Mouse (Mus musculus) MEL (cell line): ENCODE data around the gene Tsn. TPM values are rescaled to one million over a fixed set of nuclear protein-coding genes. Genes with fewer than 3 reads are reported as not detected.

ENCODE experiments used
- DNase-seq: peaks from one replicate; pipeline ENCODE4 v3.0.0; 2011; ENCODE audit warnings: low read depth, low spot score
- H3K27ac ChIP-seq: 2 replicates; pipeline ENCODE4 v1.5.1; 2012; ENCODE audit warnings: low read depth, mild to moderate bottlenecking, control low read depth, low read length, moderate library complexity; ENCODE audit not compliant: control insufficient read depth
- H3K27me3 ChIP-seq, 2 experiments: fragments of 150-350 bp in 1 of 2; sonication (generic) in 1 of 2; 2 replicates each; pipeline ENCODE4 v1.6.1; 2012; ENCODE audit warnings: low read length in 2 of 2, mild to moderate bottlenecking in 2 of 2, improper control_type of control experiment in 1 of 2, moderate library complexity in 1 of 2; ENCODE audit not compliant: insufficient read depth in 2 of 2, control insufficient read depth in 1 of 2
- H3K36me3 ChIP-seq, 2 experiments: 2 replicates each; pipeline ENCODE4 v1.6.1; 2012 to 2014; ENCODE audit warnings: low read length in 2 of 2, improper control_type of control experiment in 1 of 2, inconsistent platforms in 1 of 2, mild to moderate bottlenecking in 1 of 2; ENCODE audit not compliant: insufficient read depth in 2 of 2, control insufficient read depth in 1 of 2
- H3K4me1 ChIP-seq, 2 experiments: fragments of 150-350 bp in 1 of 2; sonication (generic) in 1 of 2; 2 replicates each; pipeline ENCODE4 v1.6.1; 2012; ENCODE audit warnings: low read length in 2 of 2, improper control_type of control experiment in 1 of 2, mild to moderate bottlenecking in 1 of 2; ENCODE audit not compliant: insufficient read depth in 2 of 2, control insufficient read depth in 1 of 2
- H3K4me3 ChIP-seq, 2 experiments: fragments of 150-350 bp in 1 of 2; sonication (generic) in 1 of 2; 2 replicates each; pipeline ENCODE4 v1.5.1; 2012; ENCODE audit warnings: low read depth in 2 of 2, low read length in 2 of 2, mild to moderate bottlenecking in 2 of 2, moderate library complexity in 2 of 2, control low read depth in 1 of 2, improper control_type of control experiment in 1 of 2; ENCODE audit not compliant: control insufficient read depth in 1 of 2, insufficient read depth in 1 of 2
- H3K79me2 ChIP-seq: 2 replicates; pipeline ENCODE4 v1.6.1; 2012; ENCODE audit warnings: mild to moderate bottlenecking, low read length, moderate library complexity; ENCODE audit not compliant: control insufficient read depth, poor library complexity, insufficient read depth
- H3K9ac ChIP-seq: 2 replicates; pipeline ENCODE4 v1.6.1; 2012; ENCODE audit warnings: low read depth, mild to moderate bottlenecking, control low read depth, low read length, moderate library complexity; ENCODE audit not compliant: control insufficient read depth, poor library complexity, severe bottlenecking
- H3K9me3 ChIP-seq: fragments of 150-350 bp; sonication (generic); replicated peaks from 2 replicates; pipeline ENCODE4 v1.6.1; 2012; ENCODE audit warnings: mild to moderate bottlenecking, low read length, improper control_type of control experiment, moderate library complexity; ENCODE audit not compliant: insufficient read depth
- BHLHE40 ChIP-seq: IDR thresholded peaks from 2 replicates; pipeline ENCODE4 v1.6.1; 2012; ENCODE audit warnings: low read depth, mild to moderate bottlenecking, inconsistent platforms, low read length, improper control_type of control experiment, borderline replicate concordance
- CHD1 ChIP-seq: IDR thresholded peaks from 2 replicates; pipeline ENCODE4 v1.6.1; 2012; ENCODE audit warnings: low read depth, mild to moderate bottlenecking, inconsistent platforms, low read length, improper control_type of control experiment
- CHD2 ChIP-seq: IDR thresholded peaks from 2 replicates; pipeline ENCODE4 v1.6.1; 2011; ENCODE audit warnings: low read length, improper control_type of control experiment
- CTCF ChIP-seq, 3 experiments: IDR thresholded peaks in 2 of 3; conservative IDR thresholded peaks in 1 of 3; 2 replicates each; pipeline ENCODE4 v1.5.1; 2011 to 2012; ENCODE audit warnings: low read length in 3 of 3, low read depth in 2 of 3, mild to moderate bottlenecking in 2 of 3, improper control_type of control experiment in 1 of 3, inconsistent platforms in 1 of 3, mixed read lengths in 1 of 3, moderate library complexity in 1 of 3; ENCODE audit not compliant: control insufficient read depth in 1 of 3, insufficient read depth in 1 of 3, poor library complexity in 1 of 3, severe bottlenecking in 1 of 3
- ETS1 ChIP-seq: IDR thresholded peaks from 2 replicates; pipeline ENCODE4 v1.6.1; 2012; ENCODE audit warnings: low read depth, mild to moderate bottlenecking, inconsistent platforms, low read length, improper control_type of control experiment, moderate library complexity
- HCFC1 ChIP-seq: IDR thresholded peaks from 2 replicates; pipeline ENCODE4 v1.6.1; 2012; ENCODE audit warnings: low read depth, mild to moderate bottlenecking, inconsistent platforms, low read length, improper control_type of control experiment, moderate library complexity
- JUND ChIP-seq: IDR thresholded peaks from 2 replicates; pipeline ENCODE4 v1.6.1; 2011; ENCODE audit warnings: low read depth, mild to moderate bottlenecking, improper control_type of control experiment, low read length
- KAT2A ChIP-seq: conservative IDR thresholded peaks from 2 replicates; pipeline ENCODE4 v1.6.1; 2012; ENCODE audit warnings: low read depth, low read length, improper control_type of control experiment, inconsistent platforms
- MAX ChIP-seq: IDR thresholded peaks from 2 replicates; pipeline ENCODE4 v1.6.1; 2011; ENCODE audit warnings: low read length, improper control_type of control experiment
- MAZ ChIP-seq: IDR thresholded peaks from 2 replicates; pipeline ENCODE4 v1.6.1; 2012; ENCODE audit warnings: low read depth, mild to moderate bottlenecking, inconsistent platforms, low read length, improper control_type of control experiment
- MEF2A ChIP-seq: IDR thresholded peaks from 2 replicates; pipeline ENCODE4 v1.6.1; 2014; ENCODE audit warnings: low read depth, mild to moderate bottlenecking, inconsistent platforms, low read length, improper control_type of control experiment; ENCODE audit not compliant: poor library complexity, insufficient replicate concordance, severe bottlenecking; ENCODE audit errors: extremely low read depth
- MXI1 ChIP-seq: IDR thresholded peaks from 2 replicates; pipeline ENCODE4 v1.6.1; 2011; ENCODE audit warnings: mild to moderate bottlenecking, low read depth, low read length, improper control_type of control experiment
- MYB ChIP-seq: IDR thresholded peaks from 2 replicates; pipeline ENCODE4 v1.6.1; 2011; ENCODE audit warnings: mild to moderate bottlenecking, low read depth, low read length, improper control_type of control experiment
- NRF1 ChIP-seq: IDR thresholded peaks from 2 replicates; pipeline ENCODE4 v1.6.1; 2014; ENCODE audit warnings: low read depth, mild to moderate bottlenecking, inconsistent platforms, low read length, improper control_type of control experiment, moderate library complexity; ENCODE audit not compliant: poor library complexity, insufficient read depth, severe bottlenecking
- POLR2A ChIP-seq, 2 experiments: IDR thresholded peaks; 2 replicates each; pipeline ENCODE4 v1.6.1; 2011 to 2012; ENCODE audit warnings: low read length in 2 of 2, mild to moderate bottlenecking in 2 of 2, control low read depth in 1 of 2, improper control_type of control experiment in 1 of 2, low read depth in 1 of 2, moderate library complexity in 1 of 2; ENCODE audit not compliant: control insufficient read depth in 1 of 2, insufficient read depth in 1 of 2, poor library complexity in 1 of 2
- POLR2AphosphoS2 ChIP-seq: IDR thresholded peaks from 2 replicates; pipeline ENCODE4 v1.6.1; 2011; ENCODE audit warnings: low read length, improper control_type of control experiment
- POLR2AphosphoS5 ChIP-seq: IDR thresholded peaks from 2 replicates; pipeline ENCODE4 v1.6.1; 2012; ENCODE audit warnings: low read depth, borderline replicate concordance, mild to moderate bottlenecking, inconsistent platforms, low read length, moderate library complexity, mixed read lengths
- RAD21 ChIP-seq: IDR thresholded peaks from 2 replicates; pipeline ENCODE4 v1.6.1; 2011; ENCODE audit warnings: mild to moderate bottlenecking, low read depth, low read length, improper control_type of control experiment
- RCOR1 ChIP-seq: IDR thresholded peaks from 2 replicates; pipeline ENCODE4 v1.6.1; 2012; ENCODE audit warnings: low read depth, mild to moderate bottlenecking, inconsistent platforms, low read length, improper control_type of control experiment
- SMC3 ChIP-seq: IDR thresholded peaks from 2 replicates; pipeline ENCODE4 v1.6.1; 2011; ENCODE audit warnings: low read depth, low read length, improper control_type of control experiment
- TAL1 ChIP-seq: IDR thresholded peaks from 2 replicates; pipeline ENCODE4 v1.6.1; 2012; ENCODE audit warnings: mild to moderate bottlenecking, inconsistent platforms, low read length, moderate library complexity, mixed read lengths
- TBP ChIP-seq: IDR thresholded peaks from 2 replicates; pipeline ENCODE4 v1.8.0; 2011; ENCODE audit warnings: low read depth, low read length, improper control_type of control experiment
- TCF12 ChIP-seq: IDR thresholded peaks from 2 replicates; pipeline ENCODE4 v1.6.1; 2014; ENCODE audit warnings: low read depth, mild to moderate bottlenecking, inconsistent platforms, low read length, improper control_type of control experiment, moderate library complexity
- USF1 ChIP-seq: IDR thresholded peaks from 2 replicates; pipeline ENCODE4 v1.6.1; 2014; ENCODE audit warnings: low read depth, mild to moderate bottlenecking, inconsistent platforms, low read length, improper control_type of control experiment, moderate library complexity
- USF2 ChIP-seq, 2 experiments: IDR thresholded peaks; 2 replicates each; pipeline ENCODE4 v1.6.1; 2011 to 2012; ENCODE audit warnings: improper control_type of control experiment in 2 of 2, low read length in 2 of 2, borderline replicate concordance in 1 of 2, inconsistent platforms in 1 of 2, low read depth in 1 of 2, mild to moderate bottlenecking in 1 of 2; ENCODE audit not compliant: insufficient read depth in 1 of 2
- ZC3H11A ChIP-seq: IDR thresholded peaks from 2 replicates; pipeline ENCODE4 v1.6.1; 2012; ENCODE audit warnings: low read depth, mild to moderate bottlenecking, inconsistent platforms, low read length, improper control_type of control experiment
- ZKSCAN1 ChIP-seq: IDR thresholded peaks from 2 replicates; pipeline ENCODE4 v1.6.1; 2012; ENCODE audit warnings: low read depth, mild to moderate bottlenecking, inconsistent platforms, low read length, improper control_type of control experiment, moderate library complexity
- ZMIZ1 ChIP-seq: IDR thresholded peaks from 2 replicates; pipeline ENCODE4 v1.6.1; 2012; ENCODE audit warnings: low read depth, mild to moderate bottlenecking, inconsistent platforms, low read length, improper control_type of control experiment, moderate library complexity
- ZNF384 ChIP-seq: IDR thresholded peaks from 2 replicates; pipeline ENCODE4 v1.6.1; 2012; ENCODE audit warnings: low read depth, mild to moderate bottlenecking, inconsistent platforms, low read length, improper control_type of control experiment
- polyA plus RNA-seq, 2 experiments: library from polyadenylated mRNA; stranded (reverse) in 1 of 2; unstranded in 1 of 2; fragments of >175 nt in 1 of 2; fragments of >200 nt in 1 of 2; gene quantifications; 2 replicates each; pipeline versions ENCODE4 v1.2.1 to v1.2.4; 2012; ENCODE audit warnings: low replicate concordance in 2 of 2, low read depth in 1 of 2; ENCODE audit not compliant: insufficient read length in 2 of 2, insufficient read depth in 1 of 2, missing spikeins in 1 of 2
- total RNA-seq: library from RNA; depleted of rRNA; stranded (reverse); fragments of 300-350 nt; gene quantifications from 2 replicates; pipeline ENCODE4 v1.2.3, GENCODE M21; 2012

The Tsn gene
- total and polyA plus RNA-seq, 3 experiments = 119 to 378 (median 167) TPM

DNA sequence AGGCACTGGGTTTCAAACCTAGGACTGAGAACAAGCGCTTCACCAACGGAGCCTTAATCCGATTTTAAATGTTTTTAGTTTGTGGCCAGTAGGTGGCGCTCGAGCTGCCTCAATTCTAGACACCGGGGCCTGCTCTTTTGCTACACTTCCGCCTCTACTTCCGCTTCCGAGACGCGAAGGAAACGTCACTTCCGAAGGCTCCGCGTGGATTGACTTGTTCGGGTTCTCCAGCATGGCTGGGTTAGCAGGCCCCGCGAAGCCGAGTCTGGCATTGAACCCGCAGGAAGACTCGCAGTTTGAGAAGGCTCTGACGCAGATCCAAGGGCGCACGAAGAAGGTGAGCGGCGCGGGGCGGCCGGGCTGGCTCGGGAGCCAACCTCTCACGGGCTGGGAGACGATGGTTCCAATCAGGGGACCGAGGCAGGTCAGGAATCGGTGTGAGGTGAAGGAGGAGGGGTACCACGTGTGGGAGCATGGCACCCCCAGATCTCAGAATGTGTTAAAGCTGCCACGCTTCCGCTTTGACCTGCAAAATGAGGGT, 10.2 kb upstream of the Tsn start, which contains the start of gene Nifk (continued):
- no peak for TF ChIP-seq POLR2AphosphoS5
- TF ChIP-seq MAZ = no peak
- TF ChIP-seq ZKSCAN1 = no peak
- peak; percentile 48 to 88 (median 79) for TF ChIP-seq CTCF (IDR thresholded peaks at IDR 0.05 in 2 of 3, conservative IDR thresholded peaks at IDR 0.05 in 1 of 3; ENCODE audit: control insufficient read depth in 1 of 3, insufficient read depth in 1 of 3, low read depth in 2 of 3, low read length in 3 of 3, poor library complexity in 1 of 3, severe bottlenecking in 1 of 3)
- TF ChIP-seq POLR2A (IDR thresholded peaks at IDR 0.05; ENCODE audit: control insufficient read depth in 1 of 2, insufficient read depth in 1 of 2, low read depth in 1 of 2, low read length in 2 of 2, poor library complexity in 1 of 2) = peak; percentile 30 to 94; a peak in 3 of 4 replicates
- TF ChIP-seq RAD21 = peak; percentile 50
- TF ChIP-seq ZC3H11A = no peak; the same call in 1 of the 2 replicates
- no peak for TF ChIP-seq ZNF384
- no peak for TF ChIP-seq BHLHE40
- TF ChIP-seq MEF2A = no peak
- no peak for TF ChIP-seq TAL1
- TF ChIP-seq RCOR1 = no peak
- peak; percentile 31; the same call in 1 of the 2 replicates for TF ChIP-seq USF1
- peak; percentile 72; the same call in 1 of the 2 replicates for TF ChIP-seq ZMIZ1
- peak; percentile 59 for TF ChIP-seq SMC3
- TF ChIP-seq CHD2 = no peak
- peak; percentile 52 for TF ChIP-seq ETS1
- peak; percentile 89 for TF ChIP-seq POLR2AphosphoS2
- TF ChIP-seq TCF12 = peak; percentile 42; the same call in 1 of the 2 replicates
- TF ChIP-seq MAX = peak; percentile 93
- TF ChIP-seq TBP = peak; percentile 60
- TF ChIP-seq JUND = no peak
- TF ChIP-seq, all 39 proteins: peak for 18

DNA sequence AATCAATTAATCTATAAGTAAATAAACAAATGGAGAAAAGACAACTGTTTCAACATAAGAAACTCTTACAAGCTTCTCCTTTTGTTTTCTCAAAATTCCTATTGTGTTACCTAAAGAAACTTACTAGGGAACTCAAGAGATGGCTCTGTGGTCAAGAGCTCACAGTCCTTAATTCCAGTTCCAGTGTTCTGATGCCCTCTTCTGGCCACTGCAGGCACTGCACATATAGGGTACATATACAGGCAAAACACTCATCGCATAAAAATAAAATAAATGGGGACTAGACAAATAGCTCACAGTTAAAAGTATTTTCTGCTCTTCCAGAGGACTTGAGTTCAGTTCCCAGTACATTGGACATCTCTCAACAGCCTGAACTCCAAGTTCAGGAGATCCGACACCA, 9.2 kb upstream of the Tsn start:
- peak; percentile 84 for DNase-seq
- TF ChIP-seq HCFC1 (peak; percentile 46; the same call in 1 of the 2 replicates), JUND (0 out of 2 replicates have a peak, but pooled peaks have one; percentile 12), ETS1 (0 out of 2 replicates have a peak, but pooled peaks have one; percentile 18), ZC3H11A (peak; percentile 66), MYB (no peak), USF2 (IDR thresholded peaks at IDR 0.05; ENCODE audit: borderline replicate concordance in 1 of 2, insufficient read depth in 1 of 2, low read depth in 1 of 2, low read length in 2 of 2) (no peak), SMC3 (peak; percentile 66), MXI1 (no peak), KAT2A (no peak), RAD21 (peak; percentile 78), CHD1 (no peak), RCOR1 (no peak), MAZ (no peak), CTCF (IDR thresholded peaks at IDR 0.05 in 2 of 3, conservative IDR thresholded peaks at IDR 0.05 in 1 of 3; ENCODE audit: control insufficient read depth in 1 of 3, insufficient read depth in 1 of 3, low read depth in 2 of 3, low read length in 3 of 3, poor library complexity in 1 of 3, severe bottlenecking in 1 of 3) (peak; percentile 71 to 78 (median 76)), NRF1 (no peak)
- Histone ChIP-seq H3K4me1 (peaks cover 0 to 14% of the 10 kb centered on the region in 2 experiments; a peak in 2 of 4 replicates), H3K27ac (peak overlapping the region; percentile 12; the same call in 1 of the 2 replicates), H3K36me3 (peaks cover 9 to 22% of the 10 kb centered on the region in 2 experiments), H3K79me2 (peaks cover 41% of the 10 kb centered on the region), H3K4me3 (peak overlapping the region; percentile 53 to 54; a peak in 2 of 4 replicates), H3K9me3 (no peaks in the 10 kb centered on the region), H3K27me3 (no peaks in the 10 kb centered on the region), H3K9ac (no peak overlapping the region; the same call in 1 of the 2 replicates)
